Mouse (Mus musculus) kidney, adult 2 months (tissue): ENCODE measurements around the gene Cbwd1. TPM values are rescaled to one million over a fixed set of nuclear protein-coding genes. Genes with fewer than 3 reads are reported as not detected.

Source experiments
- DNase-seq: peaks from one replicate; pipeline ENCODE4 v3.0.0; 2021
- H3K27ac ChIP-seq: fragments of 200-500 bp; 2 replicates; pipeline ENCODE4 v1.5.1; 2012; ENCODE audit warnings: low read depth, low read length, control low read depth, inconsistent platforms; ENCODE audit not compliant: insufficient read depth
- H3K27me3 ChIP-seq: fragments of 200-500 bp; replicated peaks from 2 replicates; pipeline ENCODE4 v1.6.1; 2012; ENCODE audit warnings: mild to moderate bottlenecking, moderate library complexity, low read length, inconsistent platforms; ENCODE audit not compliant: control insufficient read depth, insufficient read depth
- H3K36me3 ChIP-seq: fragments of 200-500 bp; 2 replicates; pipeline ENCODE4 v1.6.1; 2012; ENCODE audit warnings: mild to moderate bottlenecking, moderate library complexity, low read length, inconsistent platforms; ENCODE audit not compliant: control insufficient read depth, insufficient read depth
- H3K4me1 ChIP-seq: fragments of 200-500 bp; 2 replicates; pipeline ENCODE4 v1.6.1; 2011; ENCODE audit warnings: low read length; ENCODE audit not compliant: control insufficient read depth, insufficient read depth
- H3K4me3 ChIP-seq: fragments of 200-500 bp; 2 replicates; pipeline ENCODE4 v1.5.1; 2011; ENCODE audit warnings: mild to moderate bottlenecking, low read depth, low read length, control low read depth; ENCODE audit not compliant: insufficient read depth
- CTCF ChIP-seq: fragments of 200-500 bp; conservative IDR thresholded peaks from 2 replicates; pipeline ENCODE4 v1.5.1; 2011; ENCODE audit warnings: low read depth, mild to moderate bottlenecking, control low read depth, low read length, moderate library complexity, mixed read lengths; ENCODE audit not compliant: insufficient read depth, insufficient read length
- POLR2A ChIP-seq: fragments of 200-500 bp; IDR thresholded peaks from one replicate; pipeline ENCODE4 v1.6.1; 2011; ENCODE audit warnings: low read depth, low read length, control low read depth
- WGBS: fragments of 180-500 bp; shearing (Covaris S2); methylation state at CpG from one replicate; pipeline ENCODE4 v1.1.7; 2018; 5-methylcytosine and 5-hydroxymethylcytosine counted together
- polyA plus RNA-seq: library from polyadenylated mRNA; depleted of rRNA; stranded (reverse); fragments of >200 nt; gene quantifications from 2 replicates; pipeline ENCODE4 v1.2.3, GENCODE M21; 2012

Cbwd1 gene
- polyA plus RNA-seq, 1 experiment: 3.5 TPM

DNA sequence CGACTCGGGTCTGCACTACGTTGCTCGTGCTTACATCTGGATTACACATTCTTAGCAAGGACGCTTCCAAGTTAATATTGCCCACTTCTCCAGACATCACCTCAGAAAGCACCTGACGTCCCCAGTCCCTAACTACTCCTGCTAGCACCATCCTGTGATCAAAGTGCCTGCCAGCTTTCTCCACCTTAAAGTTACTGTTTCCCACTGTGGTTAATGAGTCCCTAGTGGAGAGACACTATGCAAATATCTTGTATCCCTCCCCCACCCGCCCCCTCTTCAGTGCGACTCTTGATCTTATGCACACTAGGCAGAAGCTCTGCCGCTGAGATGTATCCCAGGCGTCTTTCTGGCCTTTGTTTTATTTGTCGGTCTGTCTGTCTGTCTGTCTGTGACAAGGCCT is 16.6 kb upstream of the Cbwd1 start:
- Histone ChIP-seq H3K27ac (peak overlapping the region; percentile 86), H3K4me1 (peaks cover 31% of the 10 kb centered on the region), H3K4me3 (0 out of 2 replicates have a peak overlapping the region, but pooled peaks have one; percentile 4), H3K36me3 (no peaks in the 10 kb centered on the region), H3K27me3 (no peaks in the 10 kb centered on the region)
- WGBS: 37% methylated on average over 11 of the region's 11 CpGs
- peak; percentile 92 for DNase-seq
- TF ChIP-seq CTCF (no peak), POLR2A (no peak)

GRCm38 (mm10) chr19:24972701-24973390 is 11.4 kb upstream of the Cbwd1 start:
- H3K4me1 ChIP-seq: peaks cover 1% of the 10 kb centered on the region; the same call in 1 of the 2 replicates
- DNase-seq: no peak
- H3K27me3 ChIP-seq: no peaks in the 10 kb centered on the region
- H3K4me3 ChIP-seq: no peak overlapping the region
- H3K36me3 ChIP-seq: no peaks in the 10 kb centered on the region
- TF ChIP-seq POLR2A (no peak), CTCF (no peak)
- WGBS: 61% methylated on average over 3 of the region's 3 CpGs
- H3K27ac ChIP-seq: no peak overlapping the region

GRCm38 (mm10) chr19:24971307-24971706 is 9.9 kb upstream of the Cbwd1 start:
- 82% methylated on average over 7 of the region's 7 CpGs for WGBS
- Histone ChIP-seq H3K4me3 (no peak overlapping the region), H3K4me1 (no peaks in the 10 kb centered on the region; the same call in 1 of the 2 replicates), H3K36me3 (no peaks in the 10 kb centered on the region), H3K27me3 (no peaks in the 10 kb centered on the region), H3K27ac (no peak overlapping the region)
- no peak for TF ChIP-seq POLR2A
- no peak for TF ChIP-seq CTCF
- DNase-seq: no peak

DNA sequence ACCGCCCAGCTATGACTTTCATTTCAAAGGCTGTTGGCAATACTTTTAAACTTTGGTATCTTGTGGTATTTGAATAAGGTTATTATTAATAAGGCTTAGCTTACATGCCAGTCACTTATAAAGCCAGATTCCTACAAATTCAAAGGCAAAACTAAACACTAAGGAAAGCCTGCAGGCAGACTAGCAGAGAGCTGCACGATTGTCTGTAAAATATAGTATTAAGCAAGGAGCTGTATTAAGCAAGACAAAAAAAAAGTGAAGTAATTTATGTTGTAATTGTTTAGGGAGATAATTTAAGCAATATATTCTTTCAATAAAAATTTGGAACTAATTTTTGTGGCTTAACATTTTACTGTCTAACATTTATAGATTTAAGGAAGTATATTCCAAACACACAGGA is 5.5 kb upstream of the Cbwd1 start:
- H3K4me1 ChIP-seq: no peaks in the 10 kb centered on the region; the same call in 1 of the 2 replicates
- H3K4me3 ChIP-seq: no peak overlapping the region
- H3K27me3 ChIP-seq: no peaks in the 10 kb centered on the region
- H3K27ac ChIP-seq: no peak overlapping the region
- no peak for TF ChIP-seq POLR2A
- no peak for TF ChIP-seq CTCF
- no peak for DNase-seq
- no peaks in the 10 kb centered on the region for H3K36me3 ChIP-seq
- WGBS: 78% methylated on average over 2 of the region's 2 CpGs

DNA sequence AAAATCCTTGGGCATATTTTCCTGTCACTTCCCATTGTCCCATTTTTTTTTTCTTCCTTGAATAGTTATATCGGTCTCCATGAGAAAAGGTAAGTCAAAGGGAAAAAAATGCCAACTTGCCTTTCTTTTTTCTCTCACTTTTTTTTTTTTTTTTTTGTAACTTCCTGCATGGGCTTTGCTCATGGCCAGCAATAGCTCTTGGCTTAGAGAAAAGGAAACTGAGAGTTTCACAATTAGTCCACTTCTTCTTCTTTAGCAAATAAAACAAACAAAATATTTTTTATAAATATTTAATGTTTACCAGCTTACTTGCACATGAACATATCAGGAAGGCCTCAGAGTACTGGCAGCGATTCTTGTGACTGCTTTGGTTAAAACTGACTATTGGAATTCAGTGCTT is 4.8 kb upstream of the Cbwd1 start:
- no peak for DNase-seq
- Histone ChIP-seq H3K27me3 (no peaks in the 10 kb centered on the region), H3K4me1 (no peaks in the 10 kb centered on the region; the same call in 1 of the 2 replicates), H3K4me3 (no peak overlapping the region), H3K27ac (peak overlapping the region; percentile 61; the same call in 1 of the 2 replicates), H3K36me3 (no peaks in the 10 kb centered on the region)
- TF ChIP-seq POLR2A (no peak), CTCF (no peak)
- WGBS: 70% methylated on average over 2 of the region's 2 CpGs

- TF ChIP-seq CTCF (no peak), POLR2A (no peak)
- 32% methylated on average over 3 of the region's 3 CpGs for WGBS
Measured at GRCm38 (mm10) chr19:24958531-24958930, 2.9 kb downstream of the Cbwd1 start.

DNA sequence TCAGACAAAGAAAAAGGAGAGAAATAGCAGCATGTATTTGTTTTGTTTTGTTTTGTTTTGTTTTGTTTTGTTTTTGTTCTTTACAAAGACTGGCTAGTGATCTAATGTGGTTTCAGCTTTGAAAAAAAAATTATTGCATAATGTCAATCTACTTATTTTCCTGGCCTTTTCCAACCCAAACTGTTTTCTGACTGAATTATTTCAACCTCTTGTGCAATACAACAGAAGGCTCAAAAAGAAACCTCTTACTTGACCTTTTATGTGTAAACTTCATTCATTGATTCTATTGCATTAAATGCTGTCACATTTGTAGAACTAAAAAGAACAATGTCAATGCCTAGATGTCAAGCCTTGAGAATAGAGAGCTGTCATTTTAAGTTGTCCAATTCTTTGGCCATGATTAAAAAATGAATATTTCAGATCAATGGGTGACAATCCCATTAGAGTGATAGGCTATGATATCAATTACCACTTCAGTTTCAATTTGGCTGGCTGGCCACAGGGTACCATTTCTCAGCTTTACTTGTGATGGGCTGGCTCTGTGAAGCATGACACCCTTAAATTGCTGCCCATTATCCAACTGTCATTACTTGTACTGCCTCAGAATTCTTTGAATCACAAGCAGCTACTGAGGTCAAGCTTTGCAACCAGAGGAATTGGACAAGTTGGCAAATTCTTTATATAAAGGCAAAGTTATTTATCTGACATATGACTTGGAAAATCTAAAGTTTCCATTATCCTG is 15.7 kb downstream of the Cbwd1 start:
- Histone ChIP-seq H3K36me3 (no peaks in the 10 kb centered on the region; the same call in 1 of the 2 replicates), H3K4me3 (no peak overlapping the region), H3K27me3 (no peaks in the 10 kb centered on the region), H3K4me1 (no peaks in the 10 kb centered on the region), H3K27ac (no peak overlapping the region)
- TF ChIP-seq POLR2A: no peak
- no peak for TF ChIP-seq CTCF
- DNase-seq: no peak

More at GRCm38 (mm10) chr19:24958531-24958930, 2.9 kb downstream of the Cbwd1 start:
- Histone ChIP-seq H3K27ac (no peak overlapping the region), H3K27me3 (no peaks in the 10 kb centered on the region), H3K4me1 (peaks cover 2% of the 10 kb centered on the region; the same call in 1 of the 2 replicates), H3K36me3 (no peaks in the 10 kb centered on the region; the same call in none of the 2 replicates), H3K4me3 (no peak overlapping the region)
- peak; percentile 73 for DNase-seq
